Mouse (Mus musculus) erythroid progenitor cell, adult 5-6 weeks (primary cell): Measurements from ENCODE around the gene Rnf220. TPM values are rescaled to one million over a fixed set of nuclear protein-coding genes. Genes with fewer than 3 reads are reported as not detected.

ENCODE experiments used
- ATAC-seq: replicated peaks from 2 replicates; pipeline ENCODE4 v1.8.0; 2016; ENCODE audit warnings: moderate number of reproducible peaks, mild to moderate bottlenecking, moderate TSS enrichment, inconsistent platforms; ENCODE audit not compliant: poor library complexity, low FRiP score, severe bottlenecking
- total RNA-seq, 2 experiments: library from RNA; stranded (forward) in 1 of 2; stranded (reverse) in 1 of 2; fragments of 150-400 nt in 1 of 2; fragments of 186-747, 209-891 nt in 1 of 2; gene quantifications; 2 replicates each; pipeline versions ENCODE4 v1.2.3 to v1.2.4; 2015 to 2017; ENCODE audit warnings: low replicate concordance in 2 of 2

The Rnf220 gene
- total RNA-seq, 2 experiments from 2014 or later: 21.9 to 22.6 TPM

GRCm38 (mm10) chr4:117390850-117391795 is 105.7 kb downstream of the Rnf220 start:
- ATAC-seq: peak; percentile 54

DNA sequence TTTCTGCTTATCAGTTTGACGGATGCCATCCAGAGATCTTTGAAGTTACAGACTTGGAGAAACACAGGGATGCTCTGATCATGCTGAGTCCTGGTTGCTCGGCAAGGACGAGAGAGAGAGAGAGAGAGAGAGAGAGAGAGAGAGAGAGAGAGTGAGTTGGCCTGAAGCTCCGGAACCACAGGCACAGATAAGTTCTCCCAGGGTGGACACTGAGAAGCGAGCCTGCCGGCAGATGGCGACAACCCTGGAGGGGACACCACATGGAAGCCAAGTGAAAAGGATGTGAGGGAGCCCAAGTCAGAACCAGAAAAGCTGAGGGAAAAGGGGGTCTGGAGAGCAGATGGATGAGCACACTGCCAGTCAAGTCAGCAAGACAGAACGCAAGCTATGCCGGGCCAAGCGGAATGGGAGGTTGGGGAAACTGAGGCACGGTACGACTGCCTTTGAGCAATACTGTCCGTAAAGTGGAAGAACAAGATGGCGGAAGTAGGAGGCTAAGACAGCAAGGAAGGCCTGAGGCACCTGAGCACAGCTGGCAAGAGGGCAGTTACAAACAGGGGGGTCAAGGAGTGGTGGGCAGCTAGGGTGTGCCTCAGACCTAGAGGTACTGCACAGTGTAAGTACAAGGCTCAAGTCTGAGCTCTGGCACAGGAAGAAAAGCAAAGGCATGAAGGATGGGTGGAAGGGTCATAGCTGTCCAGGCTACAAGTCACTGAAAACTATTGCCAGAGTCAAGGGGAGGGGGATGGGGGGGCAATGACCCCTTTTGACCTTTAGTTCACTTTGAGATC is 107.4 kb downstream of the Rnf220 start:
- no peak for ATAC-seq

DNA sequence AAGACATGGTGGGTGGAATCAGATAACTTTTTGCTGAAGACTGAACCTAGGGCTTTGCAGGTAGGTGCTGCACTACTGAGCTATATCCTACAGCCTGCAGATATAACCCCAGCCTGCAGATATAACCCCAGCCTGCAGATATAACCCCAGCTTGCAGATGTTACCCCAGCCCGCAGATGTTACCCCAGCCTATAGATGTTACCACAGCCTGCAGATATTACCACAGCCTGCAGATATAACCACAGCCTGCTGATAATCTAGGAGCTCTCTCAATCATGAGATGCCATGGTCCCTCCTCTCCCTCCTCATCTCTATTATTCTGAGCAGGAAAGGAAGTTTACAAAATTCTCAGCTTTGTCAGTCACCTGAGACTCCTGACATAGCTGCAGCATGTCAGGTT is 111.6 kb downstream of the Rnf220 start:
- no peak for ATAC-seq

- ATAC-seq: no peak
These were observed 115.0 kb downstream of the Rnf220 start for GRCm38 (mm10) chr4:117381846-117382245.

GRCm38 (mm10) chr4:117380558-117380935 is 116.3 kb downstream of the Rnf220 start:
- no peak for ATAC-seq

DNA sequence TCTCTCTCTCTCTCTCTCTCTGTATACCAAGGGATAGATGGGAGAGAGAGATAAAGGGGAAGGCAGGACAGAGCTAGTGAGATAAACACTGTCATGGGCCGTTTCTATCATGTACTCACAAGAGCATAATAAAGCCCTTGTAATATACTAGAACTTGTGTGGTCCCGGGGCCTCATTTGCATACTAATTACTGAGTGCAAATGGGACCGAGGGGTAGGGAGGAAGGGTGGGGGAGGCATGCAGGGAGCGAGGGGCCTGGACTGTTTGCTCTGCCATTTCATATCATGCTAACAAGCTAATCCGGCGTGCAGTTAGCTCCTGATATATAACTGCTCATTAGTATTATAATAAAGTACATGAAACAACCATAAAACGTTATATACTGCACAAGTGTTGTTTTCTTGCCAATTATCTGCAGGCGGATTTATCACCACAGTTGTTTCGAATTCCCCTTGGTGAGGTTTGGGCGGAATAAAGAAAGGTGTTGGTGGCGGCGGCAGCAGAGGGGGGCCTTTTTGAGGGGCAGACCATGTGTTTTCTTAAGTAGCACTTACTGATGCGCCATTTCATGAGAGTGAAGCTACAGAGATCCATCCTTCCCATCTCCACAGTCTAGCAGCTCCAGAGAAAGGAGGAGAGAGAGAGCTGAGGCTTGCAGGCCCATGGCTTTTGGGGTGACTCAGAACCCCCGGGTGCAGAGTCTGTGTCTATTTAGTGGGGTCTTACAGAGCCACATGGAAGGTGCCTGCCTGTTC is 116.9 kb downstream of the Rnf220 start:
- no peak for ATAC-seq

DNA sequence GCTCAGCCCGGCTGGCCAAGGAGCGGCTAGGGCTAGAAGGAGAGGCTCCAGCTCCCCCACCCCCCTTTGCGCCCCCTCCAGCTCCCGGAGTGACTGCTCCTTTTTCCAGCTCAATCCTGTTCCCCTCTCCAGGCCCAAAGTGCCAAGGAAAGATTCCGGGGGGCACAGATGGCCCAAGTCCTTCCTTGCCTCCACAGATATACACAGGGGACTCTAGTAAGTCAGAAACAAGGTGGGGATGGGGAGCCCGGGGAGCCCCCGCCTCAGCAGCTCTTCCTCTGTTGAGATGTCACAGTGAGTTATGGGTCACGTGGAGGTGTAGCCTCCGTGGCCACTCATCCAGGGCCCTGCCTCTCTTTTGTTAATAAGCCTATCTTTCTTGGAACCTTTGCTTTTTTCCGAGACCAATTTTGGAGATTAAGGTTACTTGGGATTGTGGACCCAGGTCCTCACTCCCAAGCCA is 122.7 kb downstream of the Rnf220 start:
- no peak for ATAC-seq

DNA sequence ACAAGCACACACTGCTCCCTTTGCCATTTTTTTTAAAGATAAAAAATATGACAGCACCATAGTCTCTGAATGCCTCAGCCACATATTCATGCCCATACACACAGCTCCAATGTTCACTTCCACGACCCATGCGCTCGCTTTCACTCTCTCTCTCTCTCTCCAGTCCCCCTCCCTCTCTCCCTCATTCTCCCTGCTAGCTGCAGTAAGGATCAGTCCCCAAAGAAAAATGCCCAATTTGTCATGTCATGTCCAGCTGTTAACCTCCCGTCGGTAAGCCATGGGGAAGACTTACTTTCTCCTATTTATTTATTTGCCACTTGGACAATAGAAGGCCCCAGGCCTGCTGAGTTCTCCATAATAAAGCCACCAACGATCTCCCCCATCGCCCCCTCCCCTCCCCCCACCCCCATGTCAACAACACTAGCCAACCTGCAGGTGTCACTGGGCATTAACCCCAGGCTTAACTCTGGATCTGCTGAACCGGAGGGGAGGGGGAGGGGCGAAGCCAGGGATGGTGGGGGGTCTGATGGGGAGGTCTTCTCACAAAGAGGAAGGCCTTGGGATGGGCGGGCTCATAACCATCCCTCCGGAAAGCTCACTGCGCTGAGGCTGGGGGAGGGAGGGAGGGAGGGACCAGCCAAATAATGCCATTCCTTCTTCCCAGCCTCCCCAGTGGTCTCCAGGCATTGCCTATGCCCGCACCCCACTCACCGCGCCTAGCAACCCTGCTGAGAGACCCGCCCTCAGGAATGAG is 123.4 kb downstream of the Rnf220 start:
- ATAC-seq: no peak

DNA sequence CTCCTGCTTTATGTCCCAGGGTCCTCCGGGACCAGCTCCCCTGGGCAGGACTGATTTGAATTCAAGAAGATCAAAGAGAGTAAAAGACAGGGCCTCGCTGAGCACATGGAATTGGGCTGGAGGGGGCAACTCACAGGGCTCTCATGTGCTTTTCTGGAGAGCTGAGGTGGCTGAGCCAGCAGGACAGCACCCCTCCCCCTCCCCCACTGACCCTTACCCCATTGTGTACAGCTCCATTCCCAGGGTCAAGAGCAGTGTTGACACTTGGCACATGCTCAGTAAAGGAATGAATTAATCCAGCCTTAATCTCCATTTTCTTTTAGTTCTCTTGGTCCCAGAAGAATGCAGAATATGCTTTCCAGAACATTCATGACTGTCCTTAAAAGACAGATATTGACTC is 125.0 kb downstream of the Rnf220 start:
- ATAC-seq: no peak

DNA sequence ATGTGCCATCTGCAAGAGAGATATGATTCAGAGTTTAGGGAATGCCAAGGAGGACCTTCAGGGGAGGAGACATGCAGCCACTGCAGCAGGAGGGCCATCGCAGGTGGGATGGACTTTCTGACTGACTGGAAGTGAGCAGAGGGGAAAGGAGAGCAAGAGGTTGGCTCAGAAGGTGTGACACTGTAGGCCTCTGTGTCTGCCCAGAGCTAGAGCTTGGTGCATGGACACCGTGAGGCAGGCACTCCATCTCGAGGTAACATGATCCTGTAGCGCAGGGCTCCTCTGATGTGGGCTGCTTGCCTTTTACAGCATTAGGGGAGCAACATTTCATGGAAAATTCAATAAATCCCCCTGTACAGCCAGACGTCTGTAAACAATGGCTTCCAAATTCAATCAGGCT is 126.5 kb downstream of the Rnf220 start:
- no peak for ATAC-seq

DNA sequence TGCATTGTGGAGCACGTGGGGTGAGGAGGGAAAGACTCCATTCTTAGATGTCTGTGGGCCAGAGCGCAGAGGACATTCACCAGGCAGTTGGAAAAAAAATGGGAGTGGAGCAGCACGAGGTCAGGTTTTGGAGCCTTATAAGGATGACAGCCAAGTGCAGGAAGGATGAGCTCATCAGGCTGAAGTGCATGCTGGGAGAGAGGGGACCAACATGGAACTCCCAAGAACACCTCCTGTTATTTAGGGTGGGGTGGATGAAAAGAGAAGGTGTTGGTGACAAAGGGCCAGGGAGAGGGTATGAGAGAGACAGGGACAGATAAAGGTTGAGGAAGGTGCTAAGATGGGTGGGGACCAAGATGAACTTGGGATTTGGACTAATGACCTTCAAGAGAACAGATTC is 127.3 kb downstream of the Rnf220 start:
- no peak for ATAC-seq

DNA sequence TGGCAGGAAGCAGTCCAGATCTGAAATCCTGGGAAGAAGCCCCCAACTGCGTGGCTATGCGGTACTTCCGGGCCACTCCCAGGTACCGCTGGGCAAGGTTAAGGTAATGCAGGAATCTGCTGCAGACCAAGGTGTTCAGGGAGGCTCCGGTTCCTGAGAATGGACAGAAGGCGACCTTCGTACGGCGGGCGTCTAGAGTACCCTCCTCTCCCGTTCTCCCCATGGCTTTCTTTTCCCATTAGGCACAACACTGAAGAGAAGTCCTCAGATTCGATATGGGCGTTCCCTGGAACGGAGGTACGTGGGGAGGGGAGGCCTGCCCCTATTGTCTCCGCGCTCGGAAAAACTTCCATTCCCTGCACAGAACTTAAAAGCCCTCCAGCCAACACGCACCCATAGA is 129.5 kb downstream of the Rnf220 start:
- ATAC-seq: no peak

DNA sequence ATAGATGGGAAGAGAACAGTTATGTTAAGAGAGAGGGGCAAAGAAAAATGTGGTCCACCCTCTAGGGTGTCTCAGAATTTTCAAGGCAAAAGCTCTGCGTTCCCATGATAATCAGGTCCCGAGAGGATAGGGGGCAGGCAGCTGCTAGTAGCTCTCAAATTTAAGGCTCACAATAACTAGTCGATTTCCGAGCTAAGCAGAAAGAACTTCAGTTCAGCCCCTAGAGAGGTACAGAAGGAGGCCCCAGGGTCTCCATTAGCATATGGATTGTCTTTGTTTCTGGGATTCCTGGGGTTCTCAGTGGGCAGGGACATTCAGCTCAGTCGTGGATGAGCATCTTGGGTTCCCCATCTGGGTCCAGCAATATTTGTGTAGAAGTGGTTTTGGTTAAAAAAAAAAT is 134.8 kb downstream of the Rnf220 start:
- no peak for ATAC-seq

DNA sequence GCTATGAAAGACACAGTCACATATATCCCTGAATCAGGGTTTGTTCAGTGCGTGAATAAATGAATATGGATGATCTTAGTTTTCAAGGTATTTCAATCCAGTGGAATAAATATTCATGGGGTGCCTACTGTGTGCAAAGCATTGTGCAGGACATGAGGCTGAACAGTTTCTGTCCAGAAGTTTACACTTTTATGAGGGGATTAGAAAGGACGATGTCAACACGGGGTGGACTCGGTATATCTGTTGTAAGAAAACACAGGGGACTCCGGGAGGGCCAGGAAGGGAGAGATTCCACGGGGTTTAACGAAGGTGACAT is 135.3 kb downstream of the Rnf220 start:
- no peak for ATAC-seq

DNA sequence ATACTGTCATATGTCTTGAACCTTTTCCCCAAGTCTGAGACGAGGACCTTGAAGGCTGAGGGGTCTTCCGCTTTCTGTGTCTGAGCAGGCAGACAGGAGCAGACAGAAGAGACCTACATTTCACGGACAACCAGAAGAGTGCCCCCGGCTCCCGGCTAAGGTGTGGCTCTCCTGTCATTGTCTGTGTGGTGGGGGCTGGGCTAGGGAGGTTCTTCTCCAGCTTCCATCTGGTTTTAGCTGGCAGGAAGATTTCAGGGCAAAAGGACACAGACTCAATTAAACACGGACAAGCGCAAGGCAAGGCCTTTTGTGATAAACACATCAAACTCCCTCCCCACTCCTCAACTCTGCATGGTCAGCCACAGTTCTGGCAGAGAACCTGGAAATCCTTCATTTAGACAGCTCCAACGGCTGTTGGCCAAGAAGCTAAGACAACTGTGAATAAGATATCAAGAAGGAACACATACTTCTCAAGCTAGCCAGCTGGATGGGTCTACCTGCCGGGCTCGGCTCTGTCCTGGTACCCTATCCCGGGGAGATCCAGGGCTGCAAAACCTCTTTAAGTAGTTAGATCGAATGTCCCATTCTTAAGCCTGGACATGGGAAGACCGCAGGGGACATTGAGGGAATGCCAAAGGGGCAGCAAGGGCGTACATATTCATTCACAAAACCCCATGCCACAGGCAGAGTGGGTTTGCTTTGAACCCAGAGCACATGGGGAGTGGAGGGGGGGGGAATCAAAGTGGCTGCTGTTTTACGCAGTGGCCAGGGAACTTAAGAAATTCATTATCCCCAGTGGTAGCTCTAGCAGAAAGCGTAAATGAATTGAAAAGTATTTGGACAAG is 135.9 kb downstream of the Rnf220 start:
- no peak for ATAC-seq

DNA sequence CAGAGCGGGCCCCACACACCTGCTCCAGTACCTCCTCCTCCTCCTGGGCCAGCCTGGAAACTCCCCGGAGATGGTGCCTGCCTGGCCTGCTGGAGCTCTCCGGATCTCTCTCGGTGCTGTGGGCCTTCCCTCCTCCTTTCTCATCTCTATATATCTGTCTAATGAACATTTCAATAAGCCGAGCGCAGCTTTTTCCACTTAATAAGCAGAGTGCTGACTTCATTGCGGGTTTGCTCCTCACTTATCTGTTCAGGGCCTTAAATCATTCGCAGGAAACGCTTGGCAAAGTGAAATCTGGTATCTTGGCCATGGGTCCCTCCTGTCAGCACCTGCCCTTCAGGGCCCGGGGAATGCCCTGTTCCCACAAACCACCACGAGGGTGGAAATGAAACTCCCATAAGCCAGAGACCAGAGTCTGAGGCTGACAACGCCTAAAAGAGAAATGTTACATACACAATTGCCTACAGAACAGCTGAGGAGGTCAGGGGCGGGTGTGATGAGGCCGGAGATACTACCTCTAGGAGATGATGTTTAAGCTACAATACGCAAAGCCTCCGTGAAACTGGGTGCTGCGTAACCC is 137.0 kb downstream of the Rnf220 start:
- no peak for ATAC-seq

DNA sequence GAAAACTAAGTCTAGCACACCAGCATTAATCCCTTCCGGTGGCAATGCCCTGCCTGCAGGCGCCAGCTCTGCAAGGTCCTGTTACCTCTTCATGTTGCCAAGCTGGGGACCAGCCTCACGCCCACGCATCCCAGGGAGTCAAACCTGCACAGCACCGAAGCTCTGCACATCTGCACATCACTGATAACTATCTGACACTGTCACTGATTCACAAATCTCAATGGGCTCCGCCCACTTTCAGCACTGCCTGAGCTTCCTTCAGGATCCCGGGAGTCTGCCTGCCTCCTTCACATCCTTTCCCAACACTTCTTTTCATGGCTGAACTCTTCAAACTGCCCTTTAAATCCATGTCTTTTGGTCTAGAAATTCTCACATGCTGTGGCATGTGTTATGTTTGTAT is 138.9 kb downstream of the Rnf220 start:
- no peak for ATAC-seq

DNA sequence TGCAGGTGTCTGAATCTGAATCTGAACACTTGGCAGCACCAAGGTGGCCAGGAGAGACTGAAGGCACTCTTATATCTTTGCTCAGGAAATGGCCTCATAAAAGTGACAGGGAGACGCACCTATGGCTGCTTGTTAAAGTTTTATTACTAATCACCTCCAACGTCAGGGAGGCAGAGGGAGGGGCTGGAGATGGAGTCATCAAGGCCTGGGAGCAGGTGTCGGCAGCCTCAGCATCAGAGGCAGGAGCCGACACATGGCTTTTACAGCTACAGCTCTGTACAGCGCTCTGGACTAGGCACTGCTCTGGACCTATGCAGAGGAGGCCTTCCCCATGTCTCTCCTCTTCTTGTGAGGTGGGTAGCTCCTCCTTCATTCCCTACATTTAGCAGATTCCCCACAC is 139.7 kb downstream of the Rnf220 start:
- ATAC-seq: no peak
